Mouse (Mus musculus): ENCODE measurements at regions not wholly inside any gene's neighbourhood (a gene's known extent, or its start where the extent isn't known, plus 50 kb on each side); places are given as distances from the start of the nearest gene placed in this dataset.

DNA sequence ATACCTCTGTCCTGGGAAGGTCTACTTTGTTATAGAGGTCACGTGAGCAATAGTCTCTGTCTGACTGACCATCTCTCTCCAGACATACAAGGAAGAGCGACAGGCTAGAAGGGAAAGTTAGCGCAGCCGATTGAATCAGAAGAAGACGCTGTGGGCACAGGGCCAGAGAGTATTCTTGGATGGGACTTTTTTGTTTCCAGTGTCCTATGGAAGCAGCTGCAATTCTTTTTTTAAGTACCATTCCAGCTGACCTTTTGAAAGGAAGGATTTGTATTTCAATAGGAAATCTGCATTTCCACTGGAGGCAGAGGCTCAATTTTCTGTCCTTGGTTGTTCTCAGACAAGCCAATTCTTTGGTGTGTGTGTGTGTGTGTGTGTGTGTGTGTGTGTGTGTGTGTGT lies 52.3 kb upstream of the Zfp536 start:
- TF ChIP-seq CTCF (IDR thresholded peaks at IDR 0.05; ENCODE audit: borderline replicate concordance, insufficient read depth, low read length): no peak
- no peak for TF ChIP-seq POLR2A (IDR thresholded peaks at IDR 0.05; ENCODE audit: low read depth, low read length)

Measured in embryonic fibroblast, embryonic 13.5 days (primary cell).